Mouse (Mus musculus): ENCODE data around the gene Rad54l2. TPM values are rescaled to one million over a fixed set of nuclear protein-coding genes. Genes with fewer than 3 reads are reported as not detected.

Rad54l2 gene
- polyA plus RNA-seq (2015; fragmentation: Nextera tagmentation; extraction: Ambion mirVana), result 8.1 and 9.0 TPM in 2 replicates

- peak within 1 kb of the TSS; percentile 84 for H3K27ac ChIP-seq
- no peaks in the 10 kb centered on the region for H3K36me3 ChIP-seq (replicated peaks)
- H3K4me2 ChIP-seq, result peak within 1 kb of the TSS; percentile 81
- peak within 1 kb of the TSS; percentile 84 for H3K9ac ChIP-seq
- H3K27me3 ChIP-seq (replicated peaks), result no peaks in the 10 kb centered on the region
- H3K4me1 ChIP-seq, result peaks cover 30% of the 10 kb centered on the region
- WGBS, result under 1% methylated on average over 45 of the region's 49 CpGs
- peak; percentile 90 for ATAC-seq (replicated peaks)
- no peaks in the 10 kb centered on the region for H3K9me3 ChIP-seq
- H3K4me3 ChIP-seq, result peak within 1 kb of the TSS; percentile 69
Measured at GRCm38 (mm10) chr9:106788812-106789321, at the start of gene Rad54l2. TSS of gene Rad54l2 (minus strand) at chr9:106789194.

DNA sequence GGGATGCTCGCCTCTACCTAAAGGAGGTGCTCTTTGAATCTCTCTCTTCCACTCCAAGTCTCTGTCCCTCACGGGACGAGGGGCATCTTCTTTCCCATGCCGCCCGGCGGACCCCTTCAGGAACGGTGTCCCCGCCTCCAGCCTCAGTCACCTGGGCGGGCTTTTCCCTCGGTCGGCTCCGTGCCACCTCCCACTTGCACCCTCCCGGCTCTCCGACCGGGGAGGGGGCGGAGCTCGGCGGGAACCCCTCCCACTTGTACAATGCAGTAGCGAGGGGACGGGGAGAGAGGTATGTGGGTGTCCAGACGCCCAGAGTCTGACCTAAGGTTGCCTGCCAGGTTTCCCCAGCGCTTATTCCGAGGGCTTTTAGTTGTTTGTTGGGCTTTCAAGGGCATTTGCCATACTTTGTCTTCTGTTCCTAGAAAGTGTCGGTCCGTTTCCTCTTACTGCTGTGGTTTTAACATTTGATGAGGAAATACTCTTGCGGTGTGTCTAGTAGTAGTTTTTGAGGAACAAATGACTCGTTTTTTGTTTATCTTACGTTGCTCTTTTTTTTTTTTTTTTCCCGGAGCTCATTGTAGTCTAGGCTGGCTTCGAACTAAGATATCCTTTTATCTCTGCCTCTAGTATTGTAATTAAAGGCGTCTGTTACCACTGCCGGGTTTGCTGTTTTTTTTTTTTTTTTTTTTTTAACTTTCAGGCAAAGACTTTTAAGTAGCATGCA, 33.5 kb upstream of the Rad54l2 start:
- no peaks in the 10 kb centered on the region for H3K27me3 ChIP-seq (replicated peaks)
- H3K4me1 ChIP-seq, result peaks cover 13% of the 10 kb centered on the region
- no peaks in the 10 kb centered on the region for H3K36me3 ChIP-seq (replicated peaks)
- no peaks in the 10 kb centered on the region for H3K9me3 ChIP-seq
- peak overlapping the region; percentile 91 for H3K27ac ChIP-seq
- ATAC-seq (replicated peaks), result peak; percentile 68
- H3K4me3 ChIP-seq, result peak overlapping the region; percentile 88
- peak overlapping the region; percentile 98 for H3K4me2 ChIP-seq
- WGBS, result 3% methylated on average over 32 of the region's 32 CpGs
- H3K9ac ChIP-seq, result peak overlapping the region; percentile 72

DNA sequence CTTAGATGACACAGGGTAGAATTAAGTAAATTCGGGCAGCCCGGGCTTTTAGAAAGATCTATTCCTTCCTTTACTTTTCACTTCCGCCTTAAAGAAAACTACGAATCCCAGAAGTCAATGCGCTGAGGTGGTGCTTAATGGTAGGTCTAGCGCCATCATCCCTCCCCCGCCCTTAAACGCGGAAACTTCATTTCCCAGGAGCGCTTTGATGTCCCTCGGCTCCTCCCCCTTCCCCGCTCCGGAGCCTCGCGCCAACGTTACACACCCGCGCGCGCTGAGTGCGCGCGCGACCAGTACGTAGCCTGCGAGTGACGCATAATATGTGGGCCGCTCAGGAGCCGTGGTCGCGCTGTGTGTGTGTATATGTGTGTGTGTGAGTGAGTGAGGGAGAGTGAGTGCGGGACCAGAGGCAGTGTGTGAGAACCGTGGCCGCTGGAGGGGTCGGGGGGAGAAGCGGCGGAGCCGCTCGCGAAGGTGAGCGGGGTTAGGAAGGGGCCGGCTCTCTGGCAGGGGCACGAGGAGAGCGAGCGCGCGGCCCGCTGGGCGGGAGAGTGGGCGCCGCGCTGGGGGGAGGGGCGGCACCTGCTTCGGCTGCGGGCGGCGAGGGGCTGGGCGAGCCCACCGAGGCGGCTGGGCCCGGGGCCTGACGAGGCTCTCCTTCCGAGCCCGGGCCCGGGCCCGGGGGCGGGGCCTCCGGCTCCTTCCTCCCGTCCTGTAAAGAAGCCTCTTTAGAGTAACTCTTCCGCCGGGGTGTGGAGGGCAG, 32.8 kb upstream of the Rad54l2 start, which contains the start of gene Dcaf1:
Gene Dcaf1, plus strand, starts transcription at position 257 of the 763 bp plus-strand sequence.
- Histone ChIP-seq H3K9me3 (no peaks in the 10 kb centered on the region), H3K4me2 (peak within 1 kb of the TSS; percentile 98), H3K4me3 (peak within 1 kb of the TSS; percentile 88), H3K27me3 (replicated peaks) (no peaks in the 10 kb centered on the region), H3K4me1 (peaks cover 13% of the 10 kb centered on the region), H3K9ac (peak within 1 kb of the TSS; percentile 72), H3K36me3 (replicated peaks) (no peaks in the 10 kb centered on the region), H3K27ac (peak within 1 kb of the TSS; percentile 91)
- peak; percentile 98 for ATAC-seq (replicated peaks)
- under 1% methylated on average over 64 of the region's 71 CpGs for WGBS

GRCm38 (mm10) chr9:106821050-106821617, 32.1 kb upstream of the Rad54l2 start:
- Histone ChIP-seq H3K4me2 (peak overlapping the region; percentile 57), H3K27ac (peak overlapping the region; percentile 61), H3K4me1 (peaks cover 13% of the 10 kb centered on the region), H3K36me3 (replicated peaks) (no peaks in the 10 kb centered on the region), H3K4me3 (peak overlapping the region; percentile 88), H3K27me3 (replicated peaks) (no peaks in the 10 kb centered on the region), H3K9me3 (no peaks in the 10 kb centered on the region), H3K9ac (peak overlapping the region; percentile 46)
- 49% methylated on average over 15 of the region's 15 CpGs for WGBS
- ATAC-seq (replicated peaks), result no peak

GRCm38 (mm10) chr9:106819201-106819600, 30.2 kb upstream of the Rad54l2 start:
- ATAC-seq (replicated peaks), result no peak
- Histone ChIP-seq H3K4me2 (no peak overlapping the region), H3K36me3 (replicated peaks) (no peaks in the 10 kb centered on the region), H3K9me3 (no peaks in the 10 kb centered on the region), H3K9ac (no peak overlapping the region), H3K27me3 (replicated peaks) (no peaks in the 10 kb centered on the region), H3K4me1 (peaks cover 13% of the 10 kb centered on the region), H3K27ac (no peak overlapping the region), H3K4me3 (no peak overlapping the region)
- 95% methylated on average over 1 of the region's 1 CpGs for WGBS

DNA sequence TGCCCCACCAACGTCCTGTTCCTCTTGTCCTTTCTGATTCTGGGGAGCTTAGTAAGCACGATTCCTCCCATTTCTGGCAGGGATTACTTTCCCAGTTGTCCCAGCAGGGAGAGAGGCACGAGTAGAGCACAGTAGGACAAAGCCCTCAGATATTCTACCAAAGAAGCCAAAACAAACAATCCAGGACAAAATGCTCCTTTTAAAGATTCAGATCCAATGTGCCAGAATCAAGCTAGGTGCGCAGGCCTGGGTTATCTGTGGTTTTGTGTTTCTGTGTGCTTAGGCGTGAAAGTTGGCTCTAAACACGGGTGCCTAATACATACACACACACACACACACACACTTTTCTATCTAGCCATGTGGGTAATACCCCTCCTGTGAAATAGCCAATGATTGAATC, 29.2 kb upstream of the Rad54l2 start:
- H3K27ac ChIP-seq, result no peak overlapping the region
- ATAC-seq (replicated peaks), result no peak
- WGBS, result 80% methylated on average over 6 of the region's 6 CpGs
- H3K27me3 ChIP-seq (replicated peaks), result no peaks in the 10 kb centered on the region
- H3K9me3 ChIP-seq, result no peaks in the 10 kb centered on the region
- H3K36me3 ChIP-seq (replicated peaks), result no peaks in the 10 kb centered on the region
- H3K4me2 ChIP-seq, result no peak overlapping the region
- no peak overlapping the region for H3K4me3 ChIP-seq
- H3K4me1 ChIP-seq, result peaks cover 12% of the 10 kb centered on the region
- H3K9ac ChIP-seq, result no peak overlapping the region

- no peaks in the 10 kb centered on the region for H3K36me3 ChIP-seq (replicated peaks)
- no peak overlapping the region for H3K27ac ChIP-seq
- no peaks in the 10 kb centered on the region for H3K4me1 ChIP-seq
- H3K9me3 ChIP-seq, result peaks cover 7% of the 10 kb centered on the region
- no peaks in the 10 kb centered on the region for H3K27me3 ChIP-seq (replicated peaks)
- no peak for ATAC-seq (replicated peaks)
- no peak overlapping the region for H3K9ac ChIP-seq
- H3K4me3 ChIP-seq, result no peak overlapping the region
- no peak overlapping the region for H3K4me2 ChIP-seq
- 72% methylated on average over 4 of the region's 4 CpGs for WGBS
Measured at GRCm38 (mm10) chr9:106806503-106806902, 17.5 kb upstream of the Rad54l2 start.

GRCm38 (mm10) chr9:106790831-106791230, 1.8 kb upstream of the Rad54l2 start:
- H3K27me3 ChIP-seq (replicated peaks), result no peaks in the 10 kb centered on the region
- no peak overlapping the region for H3K27ac ChIP-seq
- H3K4me1 ChIP-seq, result peaks cover 28% of the 10 kb centered on the region
- H3K4me2 ChIP-seq, result no peak overlapping the region
- no peaks in the 10 kb centered on the region for H3K9me3 ChIP-seq
- ATAC-seq (replicated peaks), result no peak
- no peak overlapping the region for H3K4me3 ChIP-seq
- no peaks in the 10 kb centered on the region for H3K36me3 ChIP-seq (replicated peaks)
- H3K9ac ChIP-seq, result no peak overlapping the region
- 76% methylated on average over 6 of the region's 6 CpGs for WGBS

- Histone ChIP-seq H3K9me3 (no peaks in the 10 kb centered on the region), H3K9ac (peak overlapping the region; percentile 84), H3K27me3 (replicated peaks) (no peaks in the 10 kb centered on the region), H3K4me2 (peak overlapping the region; percentile 81), H3K36me3 (replicated peaks) (no peaks in the 10 kb centered on the region), H3K4me1 (peaks cover 30% of the 10 kb centered on the region), H3K27ac (peak overlapping the region; percentile 84), H3K4me3 (peak overlapping the region; percentile 69)
- ATAC-seq (replicated peaks), result 0 out of 2 replicates have a peak, but pooled peaks have one; percentile 9
- WGBS, result 14% methylated on average over 10 of the region's 10 CpGs
Measured at GRCm38 (mm10) chr9:106789363-106789762, 369 bp upstream of the Rad54l2 start.

GRCm38 (mm10) chr9:106787979-106788811, 799 bp downstream of the Rad54l2 start:
- H3K4me1 ChIP-seq, result peaks cover 30% of the 10 kb centered on the region
- peak overlapping the region; percentile 84 for H3K27ac ChIP-seq
- H3K9me3 ChIP-seq, result no peaks in the 10 kb centered on the region
- peak overlapping the region; percentile 84 for H3K9ac ChIP-seq
- peak overlapping the region; percentile 69 for H3K4me3 ChIP-seq
- ATAC-seq (replicated peaks), result peak; percentile 27
- H3K36me3 ChIP-seq (replicated peaks), result no peaks in the 10 kb centered on the region
- WGBS, result 8% methylated on average over 23 of the region's 23 CpGs
- no peaks in the 10 kb centered on the region for H3K27me3 ChIP-seq (replicated peaks)
- H3K4me2 ChIP-seq, result peak overlapping the region; percentile 81

- no peak overlapping the region for H3K27ac ChIP-seq
- no peak overlapping the region for H3K4me3 ChIP-seq
- 90% methylated on average over 3 of the region's 3 CpGs for WGBS
- H3K9ac ChIP-seq, result no peak overlapping the region
- no peaks in the 10 kb centered on the region for H3K36me3 ChIP-seq (replicated peaks)
- H3K4me2 ChIP-seq, result no peak overlapping the region
- no peaks in the 10 kb centered on the region for H3K9me3 ChIP-seq
- ATAC-seq (replicated peaks), result no peak
- H3K27me3 ChIP-seq (replicated peaks), result no peaks in the 10 kb centered on the region
- H3K4me1 ChIP-seq, result peaks cover 30% of the 10 kb centered on the region
Measured at GRCm38 (mm10) chr9:106785206-106785605, 3.8 kb downstream of the Rad54l2 start.
